ENCODE assay signal across 11 mouse cellular contexts in genomic region chr10:80368392-80368791, GRCm38 (mm10).
"Had no signal": no experiment of that assay in that cellular context is flagged by ENCODE, and none has a peak within 500 bp of the region (broad histone marks: within the 10 kb centered on the region; RNA-seq: fewer than 3 reads in every experiment).

No protein-coding gene starts in this region.

- H3K9me3 ChIP-seq: midbrain, embryonic 15.5 days had no signal

- H3K27ac ChIP-seq: kidney, postnatal 0 days; layer of hippocampus, adult 2 months; limb, embryonic 13.5 days; liver, embryonic 14.5 days; midbrain, embryonic 15.5 days had no signal

- DNase-seq: kidney, adult 9 months; kidney, postnatal 36 days; left cerebral cortex, postnatal 4 days; lung, adult 18-20 months; thymus, postnatal 36 days had no signal

- H3K36me3 ChIP-seq: limb, embryonic 13.5 days; midbrain, embryonic 15.5 days had no signal

- H3K9ac ChIP-seq: limb, embryonic 13.5 days; liver, embryonic 14.5 days; midbrain, embryonic 15.5 days had no signal

- ATAC-seq: midbrain, embryonic 15.5 days had no signal

- H3K4me2 ChIP-seq: limb, embryonic 13.5 days; midbrain, embryonic 11.5 days; midbrain, embryonic 15.5 days had no signal

- H3K27me3 ChIP-seq: midbrain, embryonic 15.5 days had no signal

- H3K4me3 ChIP-seq: layer of hippocampus, adult 2 months; limb, embryonic 13.5 days; midbrain, embryonic 15.5 days had no signal
